Mouse (Mus musculus): ENCODE results near the gene Tbx10. TPM values are rescaled to one million over a fixed set of nuclear protein-coding genes. Genes with fewer than 3 reads are reported as not detected.
"Not testable (repeated sequence)": the region's sequence is repeated elsewhere in the genome, so short reads cannot be mapped to it uniquely, and the experiment has no call there.

The Tbx10 gene
- polyA plus RNA-seq, 1 experiment, result not detected

- Histone ChIP-seq H3K27ac (ENCODE audit: insufficient read depth, low read length) (no peak overlapping the region), H3K4me1 (ENCODE audit: control insufficient read depth, insufficient read depth, low read length) (no peaks in the 10 kb centered on the region), H3K4me3 (ENCODE audit: insufficient read depth, low read length) (no peak overlapping the region)
- TF ChIP-seq CTCF (IDR thresholded peaks at IDR 0.05; ENCODE audit: borderline replicate concordance, insufficient read depth, low read length) (no peak), POLR2A (IDR thresholded peaks at IDR 0.05; ENCODE audit: low read depth, low read length) (no peak)
Observed at GRCm38 (mm10) chr19:3955804-3956203, 36.7 kb upstream of the Tbx10 start.

GRCm38 (mm10) chr19:3957296-3958036, 35.1 kb upstream of the Tbx10 start:
- H3K4me1 ChIP-seq (ENCODE audit: control insufficient read depth, insufficient read depth, low read length); H3K27ac ChIP-seq (ENCODE audit: insufficient read depth, low read length); H3K4me3 ChIP-seq (ENCODE audit: insufficient read depth, low read length): not testable (repeated sequence)

- Histone ChIP-seq H3K27ac (ENCODE audit: insufficient read depth, low read length) (no peak within 1 kb of the TSS), H3K4me1 (ENCODE audit: control insufficient read depth, insufficient read depth, low read length) (no peaks in the 10 kb centered on the region), H3K4me3 (ENCODE audit: insufficient read depth, low read length) (no peak within 1 kb of the TSS)
- TF ChIP-seq CTCF (IDR thresholded peaks at IDR 0.05; ENCODE audit: borderline replicate concordance, insufficient read depth, low read length), result no peak
- TF ChIP-seq POLR2A (IDR thresholded peaks at IDR 0.05; ENCODE audit: low read depth, low read length), result no peak
Observed at GRCm38 (mm10) chr19:3958470-3958869, 34.1 kb upstream of the Tbx10 start, which contains the start of gene Aldh3b3. Gene Aldh3b3 (plus strand): TSS chr19:3958645.

- no peak overlapping the region for H3K4me3 ChIP-seq (ENCODE audit: insufficient read depth, low read length)
- TF ChIP-seq CTCF (IDR thresholded peaks at IDR 0.05; ENCODE audit: borderline replicate concordance, insufficient read depth, low read length) (no peak), POLR2A (IDR thresholded peaks at IDR 0.05; ENCODE audit: low read depth, low read length) (no peak)
- H3K27ac ChIP-seq (ENCODE audit: insufficient read depth, low read length), result no peak overlapping the region
- no peaks in the 10 kb centered on the region for H3K4me1 ChIP-seq (ENCODE audit: control insufficient read depth, insufficient read depth, low read length)
Observed at GRCm38 (mm10) chr19:3959030-3959429, 33.5 kb upstream of the Tbx10 start.

GRCm38 (mm10) chr19:3960211-3960610, 32.3 kb upstream of the Tbx10 start:
- no peak for TF ChIP-seq POLR2A (IDR thresholded peaks at IDR 0.05; ENCODE audit: low read depth, low read length)
- TF ChIP-seq CTCF (IDR thresholded peaks at IDR 0.05; ENCODE audit: borderline replicate concordance, insufficient read depth, low read length), result no peak
- Histone ChIP-seq H3K4me1 (ENCODE audit: control insufficient read depth, insufficient read depth, low read length) (no peaks in the 10 kb centered on the region), H3K4me3 (ENCODE audit: insufficient read depth, low read length) (no peak overlapping the region), H3K27ac (ENCODE audit: insufficient read depth, low read length) (no peak overlapping the region)

GRCm38 (mm10) chr19:3961805-3962204, 30.7 kb upstream of the Tbx10 start:
- not testable (repeated sequence) for H3K4me1 ChIP-seq (ENCODE audit: control insufficient read depth, insufficient read depth, low read length); H3K4me3 ChIP-seq (ENCODE audit: insufficient read depth, low read length); H3K27ac ChIP-seq (ENCODE audit: insufficient read depth, low read length)

GRCm38 (mm10) chr19:3962469-3962868, 30.1 kb upstream of the Tbx10 start:
- H3K4me3 ChIP-seq (ENCODE audit: insufficient read depth, low read length), result no peak overlapping the region
- no peaks in the 10 kb centered on the region for H3K4me1 ChIP-seq (ENCODE audit: control insufficient read depth, insufficient read depth, low read length)
- H3K27ac ChIP-seq (ENCODE audit: insufficient read depth, low read length), result no peak overlapping the region
- TF ChIP-seq POLR2A (IDR thresholded peaks at IDR 0.05; ENCODE audit: low read depth, low read length) (no peak), CTCF (IDR thresholded peaks at IDR 0.05; ENCODE audit: borderline replicate concordance, insufficient read depth, low read length) (no peak)

- H3K27ac ChIP-seq (ENCODE audit: insufficient read depth, low read length), result no peak overlapping the region
- no peak overlapping the region for H3K4me3 ChIP-seq (ENCODE audit: insufficient read depth, low read length)
- no peak for TF ChIP-seq POLR2A (IDR thresholded peaks at IDR 0.05; ENCODE audit: low read depth, low read length)
- TF ChIP-seq CTCF (IDR thresholded peaks at IDR 0.05; ENCODE audit: borderline replicate concordance, insufficient read depth, low read length), result no peak
- H3K4me1 ChIP-seq (ENCODE audit: control insufficient read depth, insufficient read depth, low read length), result no peaks in the 10 kb centered on the region
Observed at GRCm38 (mm10) chr19:3964030-3964429, 28.5 kb upstream of the Tbx10 start.

GRCm38 (mm10) chr19:3966330-3967075, 26.0 kb upstream of the Tbx10 start:
- TF ChIP-seq CTCF (IDR thresholded peaks at IDR 0.05; ENCODE audit: borderline replicate concordance, insufficient read depth, low read length), result no peak
- TF ChIP-seq POLR2A (IDR thresholded peaks at IDR 0.05; ENCODE audit: low read depth, low read length), result no peak
- H3K27ac ChIP-seq (ENCODE audit: insufficient read depth, low read length), result no peak overlapping the region
- H3K4me1 ChIP-seq (ENCODE audit: control insufficient read depth, insufficient read depth, low read length), result no peaks in the 10 kb centered on the region
- H3K4me3 ChIP-seq (ENCODE audit: insufficient read depth, low read length), result no peak overlapping the region

- TF ChIP-seq POLR2A (IDR thresholded peaks at IDR 0.05; ENCODE audit: low read depth, low read length), result no peak
- no peak for TF ChIP-seq CTCF (IDR thresholded peaks at IDR 0.05; ENCODE audit: borderline replicate concordance, insufficient read depth, low read length)
- Histone ChIP-seq H3K4me3 (ENCODE audit: insufficient read depth, low read length) (no peak overlapping the region), H3K27ac (ENCODE audit: insufficient read depth, low read length) (no peak overlapping the region), H3K4me1 (ENCODE audit: control insufficient read depth, insufficient read depth, low read length) (no peaks in the 10 kb centered on the region)
Observed at GRCm38 (mm10) chr19:3967258-3967657, 25.3 kb upstream of the Tbx10 start.
